Mouse (Mus musculus): ENCODE results near the gene Cysltr2. TPM values are rescaled to one million over a fixed set of nuclear protein-coding genes. Genes with fewer than 3 reads are reported as not detected.
A peak's percentile ranks its signal among the peaks of the same experiment; 100 is the strongest.

Cysltr2 gene
- polyA plus RNA-seq, 1 experiment from 2014 or later: 0.38 TPM

GRCm38 (mm10) chr14:73058755-73059154, 9.8 kb upstream of the Cysltr2 start:
- no peak overlapping the region for H3K9ac ChIP-seq (ENCODE audit: low read depth, low read length)
- no peaks in the 10 kb centered on the region for H3K27me3 ChIP-seq (replicated peaks; ENCODE audit: control insufficient read depth, insufficient read depth, low read length)
- ATAC-seq (ENCODE audit: low read depth) (no peak), DNase-seq (ENCODE audit: low spot score) (no peak)
- no peaks in the 10 kb centered on the region for H3K4me1 ChIP-seq (ENCODE audit: control insufficient read depth, insufficient read depth, low read length)
- no peaks in the 10 kb centered on the region for H3K9me3 ChIP-seq (ENCODE audit: control insufficient read depth, low read length)
- no peak overlapping the region for H3K4me3 ChIP-seq (ENCODE audit: low read depth, low read length)
- no peak overlapping the region for H3K27ac ChIP-seq (replicated peaks; ENCODE audit: low read depth, low read length)
- H3K36me3 ChIP-seq (ENCODE audit: control insufficient read depth, insufficient read depth, low read length): no peaks in the 10 kb centered on the region
- 95% methylated on average over 2 of the region's 2 CpGs for WGBS
- H3K4me2 ChIP-seq (ENCODE audit: low read depth, low read length): no peak overlapping the region

GRCm38 (mm10) chr14:73057764-73058163, 8.8 kb upstream of the Cysltr2 start:
- no peak for ATAC-seq (ENCODE audit: low read depth)
- no peaks in the 10 kb centered on the region for H3K27me3 ChIP-seq (replicated peaks; ENCODE audit: control insufficient read depth, insufficient read depth, low read length)
- H3K4me1 ChIP-seq (ENCODE audit: control insufficient read depth, insufficient read depth, low read length): no peaks in the 10 kb centered on the region
- H3K4me3 ChIP-seq (ENCODE audit: low read depth, low read length): no peak overlapping the region
- no peak overlapping the region for H3K4me2 ChIP-seq (ENCODE audit: low read depth, low read length)
- H3K9me3 ChIP-seq (ENCODE audit: control insufficient read depth, low read length): no peaks in the 10 kb centered on the region
- no peak overlapping the region for H3K9ac ChIP-seq (ENCODE audit: low read depth, low read length)
- DNase-seq (ENCODE audit: low spot score): peak; percentile 9
- 68% methylated on average over 8 of the region's 10 CpGs for whole genome bisulfite sequencing
- H3K36me3 ChIP-seq (ENCODE audit: control insufficient read depth, insufficient read depth, low read length): no peaks in the 10 kb centered on the region
- H3K27ac ChIP-seq (replicated peaks; ENCODE audit: low read depth, low read length): no peak overlapping the region

- ATAC-seq (ENCODE audit: low read depth) (no peak), DNase-seq (ENCODE audit: low spot score) (no peak)
- 93% methylated on average over 6 of the region's 6 CpGs for WGBS
- Histone ChIP-seq H3K36me3 (ENCODE audit: control insufficient read depth, insufficient read depth, low read length) (no peaks in the 10 kb centered on the region), H3K9ac (ENCODE audit: low read depth, low read length) (no peak overlapping the region), H3K9me3 (ENCODE audit: control insufficient read depth, low read length) (no peaks in the 10 kb centered on the region), H3K27ac (replicated peaks; ENCODE audit: low read depth, low read length) (no peak overlapping the region), H3K4me3 (ENCODE audit: low read depth, low read length) (no peak overlapping the region), H3K4me2 (ENCODE audit: low read depth, low read length) (no peak overlapping the region), H3K27me3 (replicated peaks; ENCODE audit: control insufficient read depth, insufficient read depth, low read length) (no peaks in the 10 kb centered on the region), H3K4me1 (ENCODE audit: control insufficient read depth, insufficient read depth, low read length) (no peaks in the 10 kb centered on the region)
Observed at GRCm38 (mm10) chr14:73056813-73057212, 7.9 kb upstream of the Cysltr2 start.

GRCm38 (mm10) chr14:73045199-73045928, 3.5 kb downstream of the Cysltr2 start:
- H3K4me3 ChIP-seq (ENCODE audit: low read depth, low read length): no peak overlapping the region

GRCm38 (mm10) chr14:73041689-73042088, 7.2 kb downstream of the Cysltr2 start:
- H3K27ac ChIP-seq (replicated peaks; ENCODE audit: low read depth, low read length): no peak overlapping the region
- WGBS: 66% methylated on average over 2 of the region's 2 CpGs
- ATAC-seq (ENCODE audit: low read depth) (no peak), DNase-seq (ENCODE audit: low spot score) (no peak)
- no peak overlapping the region for H3K9ac ChIP-seq (ENCODE audit: low read depth, low read length)
- H3K4me2 ChIP-seq (ENCODE audit: low read depth, low read length): no peak overlapping the region
- no peaks in the 10 kb centered on the region for H3K4me1 ChIP-seq (ENCODE audit: control insufficient read depth, insufficient read depth, low read length)
- no peaks in the 10 kb centered on the region for H3K27me3 ChIP-seq (replicated peaks; ENCODE audit: control insufficient read depth, insufficient read depth, low read length)
- H3K36me3 ChIP-seq (ENCODE audit: control insufficient read depth, insufficient read depth, low read length): no peaks in the 10 kb centered on the region
- H3K4me3 ChIP-seq (ENCODE audit: low read depth, low read length): no peak overlapping the region
- no peaks in the 10 kb centered on the region for H3K9me3 ChIP-seq (ENCODE audit: control insufficient read depth, low read length)

More at GRCm38 (mm10) chr14:73045199-73045928, 3.5 kb downstream of the Cysltr2 start:
- Histone ChIP-seq H3K4me1 (ENCODE audit: control insufficient read depth, insufficient read depth, low read length) (no peaks in the 10 kb centered on the region), H3K36me3 (ENCODE audit: control insufficient read depth, insufficient read depth, low read length) (no peaks in the 10 kb centered on the region), H3K27me3 (replicated peaks; ENCODE audit: control insufficient read depth, insufficient read depth, low read length) (no peaks in the 10 kb centered on the region), H3K9ac (ENCODE audit: low read depth, low read length) (no peak overlapping the region), H3K9me3 (ENCODE audit: control insufficient read depth, low read length) (no peaks in the 10 kb centered on the region), H3K4me2 (ENCODE audit: low read depth, low read length) (no peak overlapping the region), H3K27ac (replicated peaks; ENCODE audit: low read depth, low read length) (no peak overlapping the region)
- DNase-seq (ENCODE audit: low spot score) (no peak), ATAC-seq (ENCODE audit: low read depth) (no peak)
- 68% methylated on average over 9 of the region's 9 CpGs for WGBS

- Histone ChIP-seq H3K9me3 (ENCODE audit: control insufficient read depth, low read length) (no peaks in the 10 kb centered on the region), H3K36me3 (ENCODE audit: control insufficient read depth, insufficient read depth, low read length) (no peaks in the 10 kb centered on the region), H3K4me2 (ENCODE audit: low read depth, low read length) (no peak overlapping the region), H3K4me1 (ENCODE audit: control insufficient read depth, insufficient read depth, low read length) (no peaks in the 10 kb centered on the region), H3K4me3 (ENCODE audit: low read depth, low read length) (no peak overlapping the region), H3K9ac (ENCODE audit: low read depth, low read length) (no peak overlapping the region), H3K27ac (replicated peaks; ENCODE audit: low read depth, low read length) (no peak overlapping the region), H3K27me3 (replicated peaks; ENCODE audit: control insufficient read depth, insufficient read depth, low read length) (no peaks in the 10 kb centered on the region)
- 37% methylated on average over 3 of the region's 3 CpGs for WGBS
- ATAC-seq (ENCODE audit: low read depth) (no peak), DNase-seq (ENCODE audit: low spot score) (no peak)
Observed at GRCm38 (mm10) chr14:73033290-73033689, 15.6 kb downstream of the Cysltr2 start.

GRCm38 (mm10) chr14:73031218-73031617, 17.7 kb downstream of the Cysltr2 start:
- Histone ChIP-seq H3K9me3 (ENCODE audit: control insufficient read depth, low read length) (no peaks in the 10 kb centered on the region), H3K4me3 (ENCODE audit: low read depth, low read length) (no peak overlapping the region), H3K36me3 (ENCODE audit: control insufficient read depth, insufficient read depth, low read length) (no peaks in the 10 kb centered on the region), H3K4me2 (ENCODE audit: low read depth, low read length) (no peak overlapping the region), H3K4me1 (ENCODE audit: control insufficient read depth, insufficient read depth, low read length) (no peaks in the 10 kb centered on the region), H3K27me3 (replicated peaks; ENCODE audit: control insufficient read depth, insufficient read depth, low read length) (no peaks in the 10 kb centered on the region), H3K27ac (replicated peaks; ENCODE audit: low read depth, low read length) (no peak overlapping the region), H3K9ac (ENCODE audit: low read depth, low read length) (no peak overlapping the region)
- ATAC-seq (ENCODE audit: low read depth) (no peak), DNase-seq (ENCODE audit: low spot score) (no peak)
- 90% methylated on average over 3 of the region's 3 CpGs for WGBS

- H3K9me3 ChIP-seq (ENCODE audit: control insufficient read depth, low read length): no peaks in the 10 kb centered on the region
- peaks cover 10% of the 10 kb centered on the region for H3K4me1 ChIP-seq (ENCODE audit: control insufficient read depth, insufficient read depth, low read length)
- H3K27ac ChIP-seq (replicated peaks; ENCODE audit: low read depth, low read length): no peak overlapping the region
- no peak overlapping the region for H3K4me2 ChIP-seq (ENCODE audit: low read depth, low read length)
- H3K36me3 ChIP-seq (ENCODE audit: control insufficient read depth, insufficient read depth, low read length): no peaks in the 10 kb centered on the region
- no peaks in the 10 kb centered on the region for H3K27me3 ChIP-seq (replicated peaks; ENCODE audit: control insufficient read depth, insufficient read depth, low read length)
- WGBS: 92% methylated on average over 3 of the region's 3 CpGs
- no peak for DNase-seq (ENCODE audit: low spot score)
- no peak overlapping the region for H3K9ac ChIP-seq (ENCODE audit: low read depth, low read length)
- no peak for ATAC-seq (ENCODE audit: low read depth)
- H3K4me3 ChIP-seq (ENCODE audit: low read depth, low read length): no peak overlapping the region
Observed at GRCm38 (mm10) chr14:73017272-73017671, 31.6 kb downstream of the Cysltr2 start.

GRCm38 (mm10) chr14:73015386-73015785, 33.5 kb downstream of the Cysltr2 start:
- Histone ChIP-seq H3K9me3 (ENCODE audit: control insufficient read depth, low read length) (no peaks in the 10 kb centered on the region), H3K27ac (replicated peaks; ENCODE audit: low read depth, low read length) (no peak overlapping the region), H3K9ac (ENCODE audit: low read depth, low read length) (no peak overlapping the region), H3K27me3 (replicated peaks; ENCODE audit: control insufficient read depth, insufficient read depth, low read length) (no peaks in the 10 kb centered on the region), H3K4me1 (ENCODE audit: control insufficient read depth, insufficient read depth, low read length) (peaks cover 10% of the 10 kb centered on the region), H3K4me3 (ENCODE audit: low read depth, low read length) (no peak overlapping the region), H3K36me3 (ENCODE audit: control insufficient read depth, insufficient read depth, low read length) (no peaks in the 10 kb centered on the region), H3K4me2 (ENCODE audit: low read depth, low read length) (no peak overlapping the region)
- ATAC-seq (ENCODE audit: low read depth) (no peak), DNase-seq (ENCODE audit: low spot score) (no peak)
- WGBS: 70% methylated on average over 6 of the region's 6 CpGs
